Mouse (Mus musculus) gastrocnemius, adult 2 months (tissue): ENCODE data around the gene Vmn1r207-ps. TPM values are rescaled to one million over a fixed set of nuclear protein-coding genes. Genes with fewer than 3 reads are reported as not detected.
"Not testable (repeated sequence)": the region's sequence is repeated elsewhere in the genome, so short reads cannot be mapped to it uniquely, and the experiment has no call there.

Experiments used
- DNase-seq: peaks from one replicate; pipeline ENCODE4 v3.0.0; 2022
- H3K27ac ChIP-seq: fragments of 200-600 bp; 2 replicates; pipeline ENCODE4 v1.8.1; 2022; ENCODE audit warnings: mild to moderate bottlenecking
- H3K4me3 ChIP-seq: fragments of 200-600 bp; 2 replicates; pipeline ENCODE4 v1.8.1; 2022; ENCODE audit warnings: mild to moderate bottlenecking, moderate library complexity
- CTCF ChIP-seq: fragments of 200-600 bp; IDR thresholded peaks from 2 replicates; pipeline ENCODE4 v1.8.1; 2022; ENCODE audit warnings: antibody characterized with exemption, mild to moderate bottlenecking, moderate library complexity
- intact Hi-C: fragments of 180-260 bp; cut with DNase I; formaldehyde crosslinking; loops from one replicate; pipeline ENCODE4 v1.15.1; 2025
- long read RNA-seq, 2 experiments: library from polyadenylated mRNA; stranded (forward); transcript quantifications; one replicate each; pipeline ENCODE4 v2.0.0; 2021
- total RNA-seq, 2 experiments: library from RNA; stranded (reverse); gene quantifications; 2 replicates each; pipeline ENCODE4 v1.2.3; 2021

Vmn1r207-ps gene
- under 1 TPM in 1 of 2 experiments, not detected in 1; 0.06 TPM for total RNA-seq
- long read RNA-seq, experiment 1 = 0 reads
- long read RNA-seq, experiment 2 = 0 reads

DNA sequence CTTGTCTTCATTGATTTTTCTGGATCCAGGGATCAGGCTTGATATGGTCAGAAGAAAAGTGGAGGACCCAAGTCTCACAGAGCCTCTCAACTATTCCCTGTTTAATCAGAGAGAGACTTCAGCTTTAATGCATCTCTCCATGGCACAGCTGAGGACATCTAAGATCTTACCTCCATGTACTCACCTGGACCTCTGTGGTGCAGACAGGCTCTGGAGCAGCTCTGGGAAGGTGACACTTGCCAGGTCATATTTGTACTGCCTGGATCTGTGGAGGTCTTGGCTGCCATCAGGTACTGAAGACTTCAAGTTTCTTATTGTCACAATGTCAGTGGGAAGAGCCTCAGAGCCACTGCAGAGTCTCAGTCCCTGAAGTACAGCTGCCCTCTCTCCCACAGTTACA, at the start of gene Vmn1r207-ps:
Gene Vmn1r207-ps (minus strand): TSS at position 101 of the 400 bp plus-strand sequence.
- DNase-seq, intact Hi-C loops, H3K27ac ChIP-seq, H3K4me3 ChIP-seq: not testable (repeated sequence)

DNA sequence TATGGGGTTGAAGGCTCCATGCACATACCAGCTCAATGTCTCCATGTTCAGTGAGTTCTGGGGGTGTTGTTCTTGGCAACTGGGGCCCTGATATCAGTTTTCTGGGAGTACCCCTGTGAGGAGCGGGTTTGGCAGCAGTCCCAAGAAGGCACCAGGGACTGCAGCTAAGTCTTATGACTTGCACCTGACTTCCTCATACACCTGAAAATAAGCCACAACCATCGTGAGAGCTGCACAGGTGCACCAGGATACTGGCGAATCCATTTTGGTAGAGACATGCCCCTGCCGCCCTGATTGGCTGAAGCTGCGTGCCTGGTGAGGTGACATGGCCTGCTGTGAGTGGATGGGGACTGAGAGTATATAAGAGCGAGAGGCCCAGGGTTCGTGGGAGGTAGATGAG, 47.9 kb upstream of the Vmn1r207-ps start, which contains the start of gene Vmn1r208:
Gene Vmn1r208 (minus strand): TSS at position 101 of the 400 bp plus-strand sequence.
- H3K27ac ChIP-seq, H3K4me3 ChIP-seq, intact Hi-C loops, DNase-seq: not testable (repeated sequence)

DNA sequence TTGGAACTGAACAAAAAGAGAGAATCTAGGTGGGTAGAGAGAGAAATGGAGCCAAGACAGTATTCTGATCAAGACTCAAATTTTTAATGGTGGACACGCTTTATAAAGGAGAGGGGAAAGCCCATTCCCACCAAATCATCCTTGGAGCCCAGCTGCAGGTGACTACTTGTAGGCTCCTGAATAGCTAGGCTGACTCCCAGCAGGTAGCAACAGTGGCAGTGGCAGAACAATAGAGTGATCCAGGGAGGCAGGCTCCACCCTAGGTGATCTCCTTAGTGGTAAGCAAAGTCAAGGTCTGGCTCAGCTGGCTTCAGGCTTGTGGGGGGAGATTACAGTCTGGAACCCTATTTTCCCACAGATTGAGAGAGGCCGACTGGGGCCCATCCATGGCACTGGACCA, 42.2 kb upstream of the Vmn1r207-ps start:
- H3K27ac ChIP-seq, H3K4me3 ChIP-seq, intact Hi-C loops, DNase-seq: not testable (repeated sequence)

DNA sequence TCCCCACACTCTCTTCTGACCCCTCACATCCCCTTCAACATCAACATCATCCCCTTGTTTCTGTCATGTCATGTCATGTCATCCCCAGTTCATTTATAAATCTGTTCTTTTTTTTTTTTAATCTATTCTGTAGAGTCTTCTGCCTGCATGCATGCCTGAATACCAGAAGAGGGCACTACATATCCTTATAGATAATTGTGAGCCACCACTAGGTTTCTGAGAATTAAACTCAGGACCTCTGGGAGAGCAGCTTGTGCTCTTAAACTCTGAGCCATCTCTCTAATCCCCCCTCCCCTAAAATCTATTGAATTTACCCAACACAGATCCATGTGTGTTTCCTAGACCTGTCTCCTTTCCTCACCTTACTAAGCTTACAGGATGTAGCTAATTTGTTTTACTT, 18.1 kb upstream of the Vmn1r207-ps start:
- Histone ChIP-seq H3K27ac (no peak overlapping the region), H3K4me3 (no peak overlapping the region)
- TF ChIP-seq CTCF = no peak
- no peak for DNase-seq
- intact Hi-C loops = no loop called here

DNA sequence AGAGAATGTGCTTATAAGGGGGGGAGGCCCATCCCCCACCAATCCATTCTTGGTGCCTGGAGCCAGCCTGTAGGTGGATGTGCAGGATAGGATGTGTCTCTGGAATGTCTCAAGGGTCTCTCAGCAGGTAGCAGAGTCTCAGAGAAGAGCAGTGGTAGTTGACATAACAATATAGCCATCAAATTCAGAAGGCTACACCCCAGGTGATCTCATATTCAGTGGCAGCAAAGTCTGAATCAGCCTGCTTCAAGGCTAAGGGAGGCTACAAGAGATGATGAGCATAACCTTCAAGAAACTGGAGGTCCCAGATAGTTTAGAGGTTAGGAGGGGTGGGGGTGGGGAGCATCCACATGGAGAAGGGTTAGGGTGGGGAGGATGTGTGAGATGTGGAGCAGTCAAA, 22.5 kb downstream of the Vmn1r207-ps start:
- H3K4me3 ChIP-seq, H3K27ac ChIP-seq, DNase-seq, intact Hi-C loops: not testable (repeated sequence)

DNA sequence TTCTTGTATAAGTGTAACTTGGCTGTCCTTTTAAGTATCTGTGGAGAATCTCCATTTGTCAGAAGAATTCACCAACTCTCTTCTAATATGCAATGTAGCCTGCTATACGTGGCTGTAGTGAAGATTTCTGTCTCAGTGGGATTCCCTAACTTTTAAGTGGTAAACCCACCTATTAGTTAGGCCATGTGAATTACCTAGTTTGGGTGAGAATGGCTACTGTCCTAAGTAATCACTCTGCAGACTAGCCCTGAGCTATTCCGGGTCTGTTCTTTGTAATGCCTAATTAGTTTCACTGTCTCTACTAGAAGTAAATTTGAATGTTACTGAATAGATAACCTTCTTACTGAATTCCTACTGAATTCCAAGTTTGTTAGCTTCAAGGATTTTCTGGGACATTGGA, 26.5 kb downstream of the Vmn1r207-ps start:
- H3K4me3 ChIP-seq, intact Hi-C loops, DNase-seq, H3K27ac ChIP-seq: not testable (repeated sequence)

Other genes with a start within 250 kb of the Vmn1r207-ps start
- not detected for gene Vmn1r202, start 224.2 kb downstream of the Vmn1r207-ps start, total RNA-seq
- not detected for gene Vmn1r203, start 211.5 kb downstream of the Vmn1r207-ps start, total RNA-seq
- not detected for gene Vmn1r204, start 176.4 kb downstream of the Vmn1r207-ps start, total RNA-seq
- gene Vmn1r205, start 136.6 kb downstream of the Vmn1r207-ps start, total RNA-seq = not detected
- not detected for gene Vmn1r206, start 105.4 kb downstream of the Vmn1r207-ps start, total RNA-seq
- not detected for gene Vmn1r208, start 47.8 kb upstream of the Vmn1r207-ps start, total RNA-seq
- under 1 TPM in 1 of 2 experiments, not detected in 1; 0.05 TPM for gene Vmn1r209, start 80.1 kb upstream of the Vmn1r207-ps start, total RNA-seq
- not detected for gene Vmn1r210, start 101.7 kb upstream of the Vmn1r207-ps start, total RNA-seq
- gene Vmn1r211, start 127.9 kb upstream of the Vmn1r207-ps start, total RNA-seq = not detected
- not detected for gene Vmn1r212, start 154.6 kb upstream of the Vmn1r207-ps start, total RNA-seq